Mouse (Mus musculus): ENCODE results near the gene Rpl5.

Rpl5 gene

DNA sequence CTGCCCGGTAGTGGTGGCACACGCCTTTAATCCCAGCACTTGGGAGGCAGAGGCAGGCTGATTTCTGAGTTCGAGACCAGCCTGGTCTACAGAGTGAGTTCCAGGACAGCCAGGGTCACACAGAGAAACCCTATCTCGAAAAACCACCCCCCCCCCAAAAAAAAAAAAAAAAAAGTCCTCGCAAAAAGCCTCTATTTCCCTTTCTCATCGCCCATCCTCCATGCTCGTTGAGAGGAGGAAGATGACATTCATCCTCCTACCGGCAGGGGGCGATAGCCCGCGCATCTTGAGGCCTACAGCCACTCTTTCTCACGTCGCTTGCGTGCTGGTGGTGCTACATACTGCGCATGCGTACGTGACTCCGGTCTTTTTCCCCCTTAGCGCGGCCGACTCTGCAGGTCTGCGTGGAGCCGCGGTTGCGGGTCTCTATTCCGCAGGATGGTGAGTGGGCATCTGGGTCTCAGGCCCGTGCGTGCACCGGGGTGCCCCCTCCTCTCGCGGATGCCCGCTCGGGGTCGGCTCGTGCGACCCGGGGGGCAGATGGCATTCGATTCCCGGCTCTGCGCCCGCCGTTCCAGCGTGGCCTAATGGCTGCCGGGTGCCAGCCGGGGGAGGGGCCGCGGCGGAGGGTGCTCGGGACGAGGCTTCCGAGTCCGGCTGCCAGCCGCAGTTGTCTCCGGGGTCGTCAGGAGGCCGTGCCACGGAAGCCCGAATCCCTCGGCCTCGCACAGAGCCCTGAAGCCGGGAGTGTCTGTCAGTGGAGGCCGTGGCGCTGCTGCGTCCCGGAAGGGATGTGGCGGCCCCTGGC is at the start of gene Rpl5:
TSS of gene Rpl5 (plus strand) at position 297 of the 808 bp plus-strand sequence.
- peak; percentile 97 for DNase-seq

DNA sequence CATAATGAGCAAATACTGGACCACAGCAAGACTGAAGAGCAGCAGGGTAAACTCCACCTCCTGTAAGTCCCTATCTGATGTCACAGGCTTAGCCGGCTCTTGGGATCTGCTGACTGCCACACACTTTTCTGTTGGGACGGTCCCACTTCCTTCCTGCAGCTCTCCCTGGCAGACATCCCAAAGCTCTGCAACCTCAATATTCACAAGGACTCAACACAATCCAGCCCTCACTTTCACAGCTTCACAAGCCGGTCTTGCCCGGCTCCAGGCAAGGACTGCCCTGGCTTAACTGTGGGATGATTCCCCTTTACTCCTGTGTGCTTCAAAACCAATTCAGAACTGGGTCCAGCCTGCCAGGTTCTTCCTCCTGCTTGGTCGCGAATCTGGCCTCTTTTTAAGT is 46.5 kb upstream of the Rpl5 start:
- peak; percentile 53 for DNase-seq

DNA sequence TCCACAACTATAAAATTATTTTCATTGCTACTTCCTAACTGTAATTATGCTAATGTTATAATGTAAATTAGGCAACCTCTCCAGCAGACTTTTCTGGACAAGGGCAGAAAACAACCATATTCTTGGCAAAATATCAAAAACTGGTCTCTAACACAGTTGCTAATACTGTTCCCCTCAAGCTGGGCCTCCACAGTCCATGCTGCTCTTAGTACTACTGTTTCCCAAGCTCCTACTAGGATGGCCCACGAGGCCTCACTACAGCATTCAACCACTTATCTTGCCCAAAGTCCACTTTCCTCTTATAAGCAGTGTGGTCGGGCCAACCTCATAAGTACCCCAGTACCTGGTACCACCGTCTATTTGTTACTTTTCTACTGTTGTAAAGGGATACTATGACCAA is 45.7 kb upstream of the Rpl5 start:
- DNase-seq = no peak

DNA sequence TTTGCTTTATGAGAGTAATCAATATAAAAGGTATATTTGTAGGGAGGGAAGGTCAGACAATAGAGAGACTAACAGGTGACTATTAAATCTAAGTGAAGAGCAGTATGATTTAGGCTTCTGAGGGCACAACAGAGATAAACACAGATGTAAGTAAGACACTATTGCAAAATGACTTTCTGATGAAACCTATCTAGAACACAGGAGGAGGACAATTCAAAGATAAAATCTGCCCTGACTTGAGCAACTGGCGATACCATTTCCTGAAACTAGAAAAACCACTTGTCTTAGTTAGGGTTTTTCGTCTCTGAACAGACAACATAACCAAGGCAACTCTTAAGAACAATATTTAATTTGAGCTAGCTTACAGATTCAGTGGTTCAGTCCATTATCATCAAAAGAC is 44.8 kb upstream of the Rpl5 start:
- DNase-seq = no peak

DNA sequence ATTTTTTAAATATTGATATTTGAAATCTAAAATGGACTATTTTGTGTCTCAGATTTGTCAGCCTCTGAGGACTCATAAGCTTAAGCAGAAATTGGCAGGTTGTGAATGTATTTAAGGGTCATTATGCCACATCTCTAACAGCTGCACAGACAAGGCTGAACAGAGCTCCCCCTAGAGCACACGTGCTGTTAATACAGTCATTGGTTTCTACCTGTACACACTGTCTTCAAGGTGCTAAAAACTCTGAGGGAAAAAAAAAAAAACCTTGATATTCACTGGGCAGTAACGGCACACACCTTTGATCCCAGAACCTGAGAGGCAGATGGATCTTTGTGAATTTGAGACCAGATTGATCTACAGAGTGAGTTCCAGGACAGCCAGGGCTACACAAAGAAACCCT is 41.3 kb upstream of the Rpl5 start:
- no peak for DNase-seq

DNA sequence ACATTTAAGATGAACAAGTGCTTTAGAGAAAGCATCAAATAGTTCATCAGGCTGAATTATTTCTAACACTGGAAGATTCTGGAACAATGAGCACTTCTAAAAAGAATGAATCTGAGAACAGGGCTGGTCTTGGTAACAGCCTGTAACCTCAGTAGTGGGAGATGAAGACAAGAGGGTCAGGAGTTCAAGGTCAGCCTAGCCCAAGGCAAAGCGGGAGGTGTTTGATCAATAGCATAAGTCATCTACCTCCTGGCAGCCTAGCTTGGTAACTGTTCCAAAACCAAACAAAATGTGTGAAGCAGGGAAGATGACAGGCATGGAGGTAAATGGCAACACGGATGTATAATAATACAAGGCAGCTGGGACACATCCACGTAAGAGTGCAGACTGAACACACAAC is 36.3 kb upstream of the Rpl5 start:
- DNase-seq = no peak

DNA sequence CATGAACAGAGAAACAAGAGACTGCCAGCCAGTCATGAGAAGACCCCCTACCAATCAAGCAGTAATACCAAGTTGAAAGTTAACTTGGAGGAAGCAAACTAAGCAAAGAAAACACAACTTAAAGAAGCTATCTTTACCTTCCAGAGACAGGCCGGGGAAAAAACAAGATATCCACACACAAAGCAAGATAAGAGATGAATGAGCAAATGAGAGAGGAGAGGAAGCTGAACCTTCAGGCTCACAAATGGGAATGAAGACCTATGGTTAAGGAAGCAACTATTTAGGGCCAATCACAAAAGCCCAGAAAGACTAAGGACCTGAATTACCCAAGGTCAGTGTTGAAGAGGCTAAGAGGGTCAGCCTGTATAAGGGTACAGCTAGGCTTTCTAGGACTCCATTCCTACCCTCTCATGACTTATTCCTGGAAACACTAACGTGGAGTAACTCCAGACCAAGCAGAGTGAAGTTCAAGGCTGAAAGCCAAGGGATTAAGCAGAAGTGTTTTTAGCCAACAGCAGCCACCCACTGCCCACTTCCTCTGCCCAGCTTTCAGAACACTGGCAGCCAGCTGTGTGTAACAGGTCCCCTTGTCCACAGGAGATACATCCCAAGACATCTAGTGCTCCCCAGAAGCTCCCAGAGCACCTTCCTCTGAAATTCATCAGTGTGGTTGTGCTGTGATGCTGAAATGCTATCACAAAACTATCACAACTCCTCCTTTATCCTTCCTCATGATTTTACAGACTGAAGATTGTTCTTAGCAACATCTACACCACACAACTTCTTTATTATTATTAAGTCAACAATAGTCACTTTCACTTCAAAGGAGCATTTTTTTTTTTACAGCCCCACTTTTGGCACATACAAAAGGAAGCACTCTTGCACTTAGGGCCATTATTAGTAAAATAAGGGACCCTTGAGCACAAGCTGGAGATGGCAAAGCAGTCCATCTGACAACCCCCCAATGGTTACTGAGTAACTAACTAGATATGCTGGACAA is 33.9 kb upstream of the Rpl5 start:
- peak; percentile 15 for DNase-seq

DNA sequence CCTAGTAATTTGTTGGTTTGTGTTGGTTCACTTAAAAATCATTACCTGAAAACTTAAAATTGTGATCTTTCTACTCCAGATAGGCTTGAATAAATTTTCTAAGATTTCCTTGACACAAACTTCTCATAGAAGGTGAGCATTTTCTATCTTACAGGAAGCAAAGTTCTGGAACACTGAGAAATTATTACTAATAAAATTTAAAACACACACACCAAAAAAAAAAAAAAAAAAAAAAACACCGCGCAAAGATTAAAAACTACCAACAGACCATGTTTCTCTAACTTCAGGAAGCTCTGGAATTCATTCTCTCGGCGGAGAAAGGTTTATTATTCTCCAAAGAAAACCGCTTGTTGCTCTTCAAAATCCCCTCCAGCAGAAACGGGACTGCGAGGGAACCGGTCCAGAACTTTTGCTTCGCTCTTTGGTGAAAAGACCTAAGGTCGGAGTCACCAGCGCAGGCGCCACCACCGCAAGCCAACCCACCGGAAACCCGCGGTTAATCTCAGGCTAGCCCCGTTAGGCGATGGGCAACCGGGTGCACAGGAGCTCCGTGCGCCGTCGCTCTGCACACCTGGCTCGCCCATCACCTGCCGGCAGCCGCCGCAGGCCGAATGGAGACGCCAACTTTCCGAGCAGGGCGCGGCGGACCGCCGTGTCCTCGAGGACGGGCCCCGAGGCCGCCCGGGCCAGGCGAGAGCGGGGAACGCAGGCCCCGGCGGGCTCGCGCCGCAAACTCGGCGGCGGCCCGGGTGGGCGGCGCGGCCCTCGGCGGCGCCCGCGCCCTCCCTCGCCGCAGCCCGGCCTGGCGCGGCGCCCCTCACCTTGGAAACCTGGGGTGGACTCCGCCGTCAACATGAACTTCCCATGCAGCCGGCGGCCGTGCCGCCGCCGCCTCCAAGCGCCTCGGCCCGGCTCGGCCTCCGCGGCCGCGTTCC is 32.1 kb upstream of the Rpl5 start:
- peak; percentile 67 for DNase-seq

DNA sequence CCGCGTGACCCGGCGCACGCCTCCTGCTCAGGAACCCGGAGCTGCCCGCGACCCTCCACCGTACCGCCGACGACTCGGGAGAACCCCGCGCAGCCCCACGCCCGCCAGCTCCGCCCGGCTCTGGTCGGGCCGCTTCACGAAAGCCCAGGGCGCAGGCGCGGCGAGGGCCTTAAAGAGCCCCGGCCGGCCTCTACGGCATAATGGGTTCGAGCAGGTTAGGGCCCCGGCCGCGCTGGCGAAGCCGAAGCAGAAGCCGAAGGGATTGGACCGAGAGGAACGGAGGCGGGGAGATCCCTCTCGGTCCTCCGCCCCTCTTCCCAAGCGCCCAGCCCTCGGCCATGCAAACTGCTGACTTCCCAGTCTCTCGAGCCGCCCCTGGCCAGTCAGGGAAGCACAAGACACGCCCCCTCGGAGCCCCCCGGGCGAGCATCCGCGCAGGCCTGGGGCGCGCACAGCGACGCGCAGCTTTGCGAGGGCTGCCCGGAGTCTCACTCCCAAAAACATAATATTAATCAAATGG is 31.3 kb upstream of the Rpl5 start:
- peak; percentile 92 for DNase-seq

DNA sequence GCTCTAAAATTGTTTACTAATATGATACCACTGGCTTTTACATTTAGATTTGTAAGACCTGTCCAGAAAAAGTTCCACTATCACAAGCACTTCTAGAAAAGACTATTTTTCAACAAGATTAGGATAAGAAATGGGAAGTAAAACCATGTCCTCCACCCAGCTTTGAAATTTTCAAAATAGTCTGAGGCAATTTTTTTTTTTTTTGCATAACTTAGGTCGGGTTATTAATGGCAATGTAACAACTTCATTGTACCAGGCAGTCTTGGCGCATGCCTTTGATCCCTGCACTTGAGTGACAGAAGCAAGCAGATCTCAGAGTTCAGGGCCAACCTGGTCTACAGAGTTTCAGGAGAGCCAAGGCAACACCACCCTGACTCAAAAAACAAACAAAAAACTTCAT is 30.6 kb upstream of the Rpl5 start:
- no peak for DNase-seq

DNA sequence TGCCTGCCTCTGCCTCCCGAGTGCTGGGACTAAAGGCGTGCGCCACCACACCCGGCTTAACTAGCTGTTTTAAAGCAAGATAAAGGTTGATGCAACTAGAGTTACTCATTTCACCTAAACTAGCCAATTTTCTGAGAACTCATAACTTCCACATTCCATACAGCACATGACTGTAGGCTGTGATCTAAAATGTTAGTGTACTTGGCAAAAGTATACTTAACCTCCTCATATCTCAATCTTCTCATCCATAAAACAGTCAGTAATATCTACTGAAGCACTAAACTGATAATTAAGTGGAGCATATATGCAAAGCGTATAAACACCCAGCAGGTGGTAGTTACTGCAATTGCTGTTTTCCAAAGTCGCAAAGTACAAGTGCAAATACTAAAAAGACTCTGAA is 27.0 kb upstream of the Rpl5 start:
- DNase-seq = no peak

DNA sequence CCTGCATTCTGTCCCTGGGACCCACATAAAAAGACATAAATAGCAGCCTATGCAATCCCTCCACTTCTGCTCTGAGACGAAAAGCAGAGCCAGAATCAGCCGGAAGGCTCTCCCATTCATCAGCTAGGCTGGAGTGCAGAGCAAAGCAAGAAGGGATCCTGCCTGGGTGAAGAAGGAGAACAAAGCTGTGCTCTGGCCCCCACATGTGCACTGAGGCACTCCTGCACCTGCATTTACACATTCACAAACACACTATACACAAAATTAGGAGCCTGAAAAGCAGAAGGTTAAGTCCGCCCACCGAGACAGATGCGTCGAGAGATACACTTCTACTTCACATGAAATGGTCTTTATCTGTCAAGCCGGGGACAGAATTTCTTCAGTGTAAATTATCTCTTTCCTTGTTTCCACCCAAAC is 26.4 kb upstream of the Rpl5 start:
- DNase-seq = no peak

DNA sequence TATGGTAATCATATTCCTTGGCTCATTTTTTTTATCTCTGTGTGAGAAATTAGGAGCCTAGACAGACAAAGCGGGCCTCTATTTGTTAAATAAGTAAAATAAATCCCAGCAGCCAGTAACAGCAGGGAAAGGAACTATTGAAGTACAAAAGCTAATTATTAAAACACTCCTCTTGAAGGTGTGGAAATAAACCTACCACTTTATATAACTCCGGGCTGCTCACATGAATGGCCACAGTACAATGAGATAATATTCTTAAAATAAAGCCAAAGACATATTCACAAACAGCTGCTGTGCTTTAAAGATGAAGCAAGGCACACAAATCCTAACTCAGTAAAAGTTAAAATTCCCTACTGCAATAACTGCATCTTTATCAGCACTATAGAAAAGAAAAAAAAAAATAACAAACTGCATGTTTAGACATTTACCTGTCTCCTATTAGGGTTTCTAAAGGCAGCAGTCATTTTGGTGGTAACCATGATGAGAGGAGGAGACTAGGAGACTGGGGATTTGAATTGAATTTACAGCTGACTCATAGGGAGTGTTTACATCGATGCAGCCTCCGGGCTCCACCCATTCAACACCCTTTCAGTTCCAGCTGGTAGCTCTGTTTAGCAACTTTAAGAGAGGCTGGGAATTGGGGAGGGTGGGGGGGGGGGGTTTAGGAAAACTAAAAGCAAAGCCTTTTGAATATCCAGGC is 25.6 kb upstream of the Rpl5 start, which contains the start of gene Evi5:
TSS of gene Evi5 (minus strand) at position 547 of the 700 bp plus-strand sequence.
- DNase-seq = no peak

DNA sequence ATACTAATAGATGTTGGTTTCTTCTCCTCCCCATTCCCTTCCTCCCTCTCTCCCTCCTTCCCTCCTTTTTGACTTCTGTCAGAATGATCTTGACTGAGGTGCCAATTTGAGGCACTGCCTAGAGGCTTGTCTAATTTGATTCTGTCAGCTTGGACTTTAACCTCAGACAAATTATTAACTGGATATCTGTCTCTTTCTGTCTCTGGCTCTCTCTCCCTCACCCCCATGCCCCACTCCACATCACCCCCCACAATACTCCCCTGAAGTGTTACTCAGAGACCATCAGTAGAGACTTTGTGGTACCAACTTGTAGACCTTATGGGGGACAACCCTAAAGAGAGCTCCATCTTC is 25.1 kb upstream of the Rpl5 start:
- no peak for DNase-seq

DNA sequence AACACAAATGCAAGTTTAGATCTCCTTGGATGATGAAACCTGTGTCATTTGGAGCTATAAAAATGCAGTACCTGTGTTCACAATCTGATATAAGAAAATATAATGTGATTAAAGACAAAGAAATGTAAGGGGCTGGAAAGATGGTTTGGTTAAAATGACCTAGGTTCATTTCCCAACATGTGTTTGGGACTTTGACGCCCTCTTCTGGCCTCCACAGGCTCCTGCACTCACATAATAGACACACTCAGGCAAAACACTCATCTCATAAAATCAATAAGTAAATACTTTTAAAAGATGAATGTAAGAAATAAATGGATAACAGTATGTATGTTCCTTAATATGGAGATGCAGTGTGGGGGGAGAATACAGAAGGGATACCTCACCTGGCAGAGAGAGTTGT is 23.2 kb upstream of the Rpl5 start:
- DNase-seq = no peak

DNA sequence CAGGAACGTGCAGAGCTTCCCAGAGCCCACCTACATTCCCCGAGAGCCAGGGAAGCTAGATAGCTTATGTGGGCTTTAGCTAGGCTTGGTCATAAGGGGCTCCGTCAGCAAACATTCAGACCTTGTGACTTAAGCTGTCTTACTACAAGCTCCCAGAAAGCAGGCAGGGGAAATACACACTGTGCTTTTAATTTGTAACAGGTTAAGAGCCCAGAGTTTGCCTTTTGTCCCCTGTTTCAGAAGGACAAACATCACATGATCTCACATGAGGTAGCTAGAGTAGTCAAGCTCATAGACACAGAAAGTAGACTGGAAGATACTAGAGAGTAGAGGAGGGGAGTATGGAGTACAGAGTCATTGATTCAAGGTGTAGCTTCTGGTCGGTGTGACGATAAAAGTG is 19.6 kb upstream of the Rpl5 start:
- DNase-seq = no peak

DNA sequence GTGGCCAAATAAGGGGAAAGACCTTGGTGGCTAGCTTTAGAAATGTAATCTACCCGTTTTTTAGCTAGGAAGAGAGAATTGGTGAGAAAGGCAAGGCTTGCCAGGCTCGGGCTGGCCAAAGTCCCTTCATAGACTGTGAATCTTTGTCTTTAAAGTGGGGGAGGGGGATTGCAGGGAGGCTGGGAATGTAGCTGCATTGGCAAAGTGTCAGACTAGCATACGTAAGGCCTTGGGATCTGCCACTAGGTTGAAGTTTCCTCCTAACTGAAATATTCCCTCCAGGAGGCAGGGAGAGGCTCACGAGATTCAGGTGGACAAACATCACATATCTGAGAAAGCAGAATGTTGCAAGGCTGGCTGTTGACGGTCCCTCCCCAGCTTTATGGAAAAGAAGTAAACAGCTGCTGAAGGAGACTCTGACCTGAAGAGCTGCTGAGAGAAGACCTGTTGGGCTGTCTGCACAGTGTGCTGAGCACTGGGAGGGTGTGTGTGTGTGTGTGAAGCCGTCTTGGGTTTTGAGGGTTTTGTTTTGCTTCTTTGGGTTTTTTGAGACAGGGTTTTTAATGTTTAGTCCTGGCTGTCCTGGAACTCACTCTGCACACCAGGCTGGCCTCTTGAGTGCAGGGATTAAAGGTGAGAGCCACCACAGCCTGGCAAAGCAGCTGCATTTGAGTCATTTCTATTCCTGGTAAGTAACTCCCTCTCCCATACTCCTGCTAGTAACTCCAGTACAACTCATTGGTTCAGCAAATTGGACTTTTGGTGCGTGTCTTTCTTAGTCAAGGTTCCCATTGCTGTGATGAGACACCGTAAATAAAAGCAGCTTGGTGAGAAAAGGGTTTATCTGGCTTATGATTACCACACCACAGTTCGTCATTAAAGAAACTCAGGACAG is 10.1 kb upstream of the Rpl5 start:
- no peak for DNase-seq

DNA sequence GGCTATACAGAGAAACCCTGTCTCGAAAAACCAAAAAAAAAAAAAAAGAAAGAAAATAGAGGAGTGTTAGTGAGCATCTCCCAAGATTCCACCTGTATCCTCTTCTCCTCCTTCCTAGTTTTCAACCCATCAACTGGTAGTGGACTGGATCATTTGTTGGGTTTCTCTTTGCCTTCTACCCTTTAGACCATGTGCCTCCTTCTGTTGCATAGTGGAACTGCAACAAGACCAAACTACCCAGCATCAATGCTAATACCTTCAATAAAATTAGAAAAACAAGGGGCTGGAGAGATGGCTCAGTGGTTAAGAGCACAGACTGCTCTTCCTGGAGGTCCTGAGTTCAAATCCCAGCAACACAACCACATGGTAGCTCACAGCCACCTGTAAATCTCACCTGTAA is 8.8 kb upstream of the Rpl5 start:
- DNase-seq = peak; percentile 43

DNA sequence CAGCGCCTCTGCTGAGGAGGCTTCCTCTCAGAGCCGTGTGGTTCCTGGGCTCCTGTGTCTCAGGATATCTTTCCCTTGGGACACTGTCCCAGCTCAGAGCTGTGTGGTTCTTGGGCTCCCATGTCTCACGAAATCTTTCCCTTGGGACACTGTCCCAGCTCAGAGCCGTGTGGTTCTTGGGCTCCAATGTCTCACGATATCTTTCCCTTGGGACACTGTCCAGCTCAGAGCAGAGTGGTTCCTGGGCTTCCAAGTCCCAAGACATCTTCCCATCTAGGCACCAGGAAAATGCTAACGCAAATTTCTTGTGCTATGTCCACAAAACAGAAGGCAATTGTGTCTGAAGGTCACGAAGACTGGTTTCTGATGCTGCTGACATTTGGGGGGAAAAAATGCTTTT is 5.6 kb upstream of the Rpl5 start:
- DNase-seq = no peak

DNA sequence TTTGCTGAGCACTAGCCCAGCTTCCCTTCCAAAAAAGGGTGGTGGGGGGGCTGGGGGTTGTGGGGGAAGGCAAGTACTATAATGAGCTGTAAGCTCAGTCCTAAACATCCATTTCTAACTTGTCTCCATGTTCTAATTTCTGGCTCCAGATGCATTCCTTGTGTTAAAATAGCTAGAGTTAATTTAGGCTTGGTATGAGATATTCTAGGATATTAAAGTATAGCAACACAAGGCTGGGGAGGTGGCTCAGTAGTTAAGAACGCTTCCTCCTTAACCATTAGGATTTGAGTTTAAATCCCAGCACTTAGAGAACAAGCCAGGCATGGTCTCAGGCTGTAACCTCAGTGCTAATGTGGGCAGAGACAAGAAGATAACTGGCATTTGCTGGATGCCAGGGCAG is 4.0 kb upstream of the Rpl5 start:
- no peak for DNase-seq
